Mouse (Mus musculus): ENCODE measurements around the gene 7420426K07Rik. TPM values are rescaled to one million over a fixed set of nuclear protein-coding genes. Genes with fewer than 3 reads are reported as not detected.

The 7420426K07Rik gene
- total RNA-seq (2021), result not detected
- long read RNA-seq, experiment 1, result 0 reads
- long read RNA-seq, experiment 2, result 0 reads

DNA sequence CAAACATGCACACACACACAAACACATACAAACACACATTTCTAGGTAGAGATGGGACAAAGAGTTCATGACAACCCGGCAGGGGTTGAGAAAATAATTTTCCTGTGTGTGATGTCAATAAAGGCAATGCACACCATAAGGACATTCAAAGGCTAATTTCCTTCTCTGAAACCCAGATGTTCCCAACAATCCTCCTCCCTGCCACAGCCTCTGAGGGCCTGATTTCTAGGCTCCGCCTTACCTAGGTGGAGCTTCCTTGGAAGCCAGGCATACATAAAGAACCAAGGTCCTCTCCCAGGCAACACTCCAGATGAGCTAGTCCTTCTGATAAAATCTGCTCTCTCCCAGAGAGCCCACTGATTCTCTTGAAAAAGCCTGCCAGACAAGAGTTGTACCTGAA lies at the start of gene 7420426K07Rik:
Gene 7420426K07Rik (plus strand): TSS at position 301 of the 400 bp plus-strand sequence.
- intact Hi-C loops (cut with DNase I), result no loop called here

GRCm38 (mm10) chr9:98856210-98856609 lies 46.7 kb upstream of the 7420426K07Rik start, which contains the start of gene Prr23a2:
Gene Prr23a2, plus strand, starts transcription at chr9:98856494.
- intact Hi-C loops (cut with DNase I), result no loop called here
- DNase-seq (ENCODE audit: low spot score in 2 of 2), result no peak

More for the DNA sequence above, at the start of gene 7420426K07Rik:
- DNase-seq (ENCODE audit: low spot score in 2 of 2), result no peak

- intact Hi-C loops (cut with DNase I), result no loop called here
- no peak for DNase-seq (ENCODE audit: low spot score in 2 of 2)
These were observed 39.5 kb upstream of the 7420426K07Rik start for GRCm38 (mm10) chr9:98863463-98863862.

DNA sequence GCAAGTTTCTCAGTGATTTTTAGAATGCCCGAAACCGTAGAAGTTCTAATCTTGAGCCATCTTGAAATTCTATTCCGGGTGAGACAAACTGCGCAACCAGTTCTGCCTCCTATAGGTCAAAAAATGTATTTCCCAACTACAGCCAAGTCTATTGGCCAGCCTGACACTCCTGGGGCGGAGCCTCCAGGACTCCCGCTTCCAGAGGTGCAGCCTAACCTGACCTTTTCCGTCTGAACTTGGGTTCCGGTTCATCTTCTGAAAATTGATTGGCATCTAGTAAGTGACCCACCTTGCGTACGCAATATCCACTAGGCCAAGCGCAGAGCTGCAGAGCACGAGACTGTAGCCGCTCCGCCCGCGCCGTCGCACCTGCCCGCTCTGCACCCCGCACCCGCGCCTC lies 38.3 kb upstream of the 7420426K07Rik start, which contains the start of gene Prr23a3:
Gene Prr23a3 (plus strand): TSS at position 197 of the 400 bp plus-strand sequence.
- intact Hi-C loops (cut with DNase I), result no loop called here
- no peak for DNase-seq (ENCODE audit: low spot score in 2 of 2)

DNA sequence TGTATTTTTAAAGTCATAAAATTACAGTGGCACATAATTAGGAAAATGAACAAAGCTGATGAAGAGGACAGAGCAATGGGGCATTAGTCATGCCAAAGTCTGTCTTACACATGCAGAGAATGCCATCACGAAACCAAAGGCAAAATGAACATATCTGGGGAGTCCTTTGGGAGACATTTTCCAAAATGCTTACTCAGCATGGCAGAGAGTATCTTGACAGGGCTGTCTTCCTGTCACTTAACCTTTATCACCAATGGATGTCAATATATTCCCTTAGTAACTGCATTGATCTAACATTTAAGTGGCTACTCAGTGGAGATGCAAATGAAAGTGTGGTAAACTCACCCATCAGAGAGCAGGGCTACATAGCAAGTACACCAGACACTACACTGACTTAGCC lies 1.4 kb upstream of the 7420426K07Rik start:
- intact Hi-C loops (cut with DNase I), result no loop called here
- DNase-seq (ENCODE audit: low spot score in 2 of 2), result no peak

DNA sequence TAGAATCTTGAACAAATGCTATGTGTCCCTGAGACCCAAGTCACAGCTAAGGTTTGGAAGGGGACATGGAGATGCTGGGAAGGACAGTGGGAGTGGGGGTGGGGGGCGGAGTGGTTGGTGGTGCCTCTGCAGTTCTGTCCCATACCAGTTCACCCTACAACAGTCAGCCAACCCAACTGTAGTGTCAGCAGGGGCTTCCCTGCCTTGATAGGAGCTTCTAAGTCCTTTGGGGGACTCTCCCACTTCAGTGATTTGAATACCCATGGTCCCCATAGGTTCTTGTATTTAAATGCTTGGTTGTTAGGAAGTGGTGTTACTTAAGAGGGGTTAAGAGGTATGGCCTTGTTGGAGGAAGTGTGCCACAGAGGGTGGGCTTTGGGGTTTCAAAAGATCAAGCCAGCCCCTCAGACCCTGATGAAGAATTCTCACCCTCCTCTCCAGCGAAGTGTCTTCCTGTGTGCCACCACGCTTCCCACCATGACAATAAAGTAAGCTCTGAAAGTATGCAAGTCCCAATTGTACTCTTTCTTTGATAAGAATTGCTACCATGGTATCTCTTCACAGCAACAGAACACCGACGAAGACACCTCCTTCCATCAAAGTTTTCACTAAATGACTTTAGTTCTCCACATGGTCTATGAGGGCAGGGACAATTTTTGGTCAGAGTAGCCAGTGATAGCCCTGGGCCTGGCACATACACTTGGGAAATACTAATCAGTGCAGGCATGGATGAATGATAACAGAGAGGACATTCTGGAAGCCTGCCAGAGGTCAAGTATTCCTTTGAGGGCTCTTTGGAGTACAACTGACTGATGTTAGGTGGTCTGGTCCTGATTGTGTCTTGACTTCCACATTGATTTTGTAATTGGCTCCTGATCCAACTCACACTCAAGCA lies 18.0 kb downstream of the 7420426K07Rik start:
- no peak for DNase-seq (ENCODE audit: low spot score in 2 of 2)
- intact Hi-C loops (cut with DNase I), result no loop called here

DNA sequence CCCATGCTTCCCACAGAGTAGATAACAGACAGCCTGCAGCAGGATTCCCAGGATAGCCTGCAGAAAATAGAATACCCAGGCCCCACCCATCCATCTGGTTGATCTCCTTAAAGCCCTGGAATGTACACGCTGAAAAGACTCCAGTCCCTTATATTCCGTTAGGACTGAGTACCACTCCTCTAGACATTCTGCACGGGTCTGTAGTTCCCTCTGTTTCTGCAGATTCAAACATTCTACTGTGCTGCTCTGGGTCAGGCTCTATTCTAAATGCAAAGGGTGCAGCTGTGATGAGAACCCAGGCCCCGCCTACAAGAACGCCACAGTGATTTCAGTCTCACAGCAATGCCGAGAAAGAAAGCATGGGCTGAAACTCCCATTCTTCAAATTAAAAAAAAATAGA lies 20.2 kb downstream of the 7420426K07Rik start:
- peak; percentile 16 to 42 for DNase-seq (ENCODE audit: low spot score in 2 of 2)
- intact Hi-C loops (cut with DNase I), result no loop called here

DNA sequence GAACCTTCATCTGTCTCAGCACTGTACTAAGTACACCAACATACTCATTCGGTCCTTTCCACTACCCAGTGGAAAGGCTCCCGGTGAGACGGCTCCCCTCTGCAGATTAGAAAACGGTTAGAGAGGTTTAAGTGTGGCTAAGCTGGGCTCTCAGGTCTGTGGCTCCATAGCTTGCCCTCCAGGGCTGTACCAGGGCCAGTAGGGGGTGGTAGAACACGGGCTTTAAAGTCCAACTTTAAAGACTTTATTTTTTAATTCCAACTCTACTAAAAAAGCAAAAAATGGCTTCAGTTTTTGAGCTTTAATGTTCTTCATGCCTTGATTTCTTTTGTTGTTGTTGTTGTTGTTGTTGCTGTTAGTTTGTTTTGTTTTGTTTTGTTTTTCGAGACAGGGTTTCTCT lies 21.3 kb downstream of the 7420426K07Rik start:
- intact Hi-C loops (cut with DNase I), result no loop called here

GRCm38 (mm10) chr9:98929496-98929895 lies 26.6 kb downstream of the 7420426K07Rik start:
- intact Hi-C loops (cut with DNase I), result no loop called here
- DNase-seq (ENCODE audit: low spot score in 2 of 2), result no peak

More for the DNA sequence above, 21.3 kb downstream of the 7420426K07Rik start:
- DNase-seq (ENCODE audit: low spot score in 2 of 2), result no peak

GRCm38 (mm10) chr9:98932931-98933330 lies 30.0 kb downstream of the 7420426K07Rik start:
- DNase-seq (ENCODE audit: low spot score in 2 of 2), result no peak
- intact Hi-C loops (cut with DNase I), result no loop called here

- intact Hi-C loops (cut with DNase I), result loop anchor here (5.0 kb wide), 1 partner anchor 288 kb away; no protein-coding TSS in a partner anchor
- no peak for DNase-seq (ENCODE audit: low spot score in 2 of 2)
These were observed 32.4 kb downstream of the 7420426K07Rik start for GRCm38 (mm10) chr9:98935190-98935909.

GRCm38 (mm10) chr9:98939290-98939689 lies 36.4 kb downstream of the 7420426K07Rik start:
- intact Hi-C loops (cut with DNase I), result loop anchor here (5.0 kb wide), 1 partner anchor 292 kb away; no protein-coding TSS in a partner anchor
- no peak for DNase-seq (ENCODE audit: low spot score in 2 of 2)

DNA sequence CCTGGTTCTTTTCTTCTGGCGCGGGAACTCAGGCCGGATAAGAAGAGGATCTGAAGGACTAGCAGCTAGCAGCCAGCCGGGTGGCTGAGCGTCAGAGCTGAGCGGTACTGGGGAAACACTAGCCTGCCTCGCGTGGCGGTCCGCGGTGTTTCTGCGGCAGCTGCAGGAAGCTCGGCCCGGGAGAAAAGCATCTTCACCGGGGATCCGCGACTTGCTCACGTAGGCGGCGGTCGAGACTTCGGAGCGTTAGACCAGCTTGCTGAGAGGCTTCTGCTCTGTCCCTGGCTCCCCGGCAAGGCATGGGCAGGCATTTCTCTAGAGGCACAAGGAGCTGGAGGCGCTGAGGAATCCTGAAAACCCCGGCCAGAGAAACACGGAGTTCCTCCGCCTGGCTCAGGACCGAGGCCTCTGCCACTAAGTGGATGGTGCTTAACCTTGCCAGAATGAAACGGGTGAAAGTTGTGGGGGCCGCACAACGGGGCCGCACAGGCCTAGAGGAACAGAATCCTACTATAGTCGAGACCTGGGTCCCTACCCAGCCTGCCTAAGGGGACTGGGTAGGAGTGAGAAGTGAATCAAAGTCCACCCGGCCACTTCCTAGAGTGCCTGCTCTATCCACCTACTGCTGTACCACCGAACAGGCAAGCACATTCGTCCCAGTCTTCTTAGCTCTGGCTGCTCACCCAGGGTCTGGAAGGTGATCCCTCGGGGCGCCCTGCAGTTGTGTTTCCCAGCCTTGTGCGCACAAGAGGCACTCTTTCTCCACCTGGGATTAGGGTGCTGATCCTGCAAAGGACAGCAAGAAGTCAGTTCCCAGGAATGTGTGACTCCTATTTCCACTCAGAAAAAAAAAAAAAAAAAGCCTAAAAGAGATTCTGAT lies 49.5 kb downstream of the 7420426K07Rik start:
- intact Hi-C loops (cut with DNase I), result loop anchor here (10.0 kb wide), 1 partner anchor 338 kb away; no protein-coding TSS in a partner anchor
- DNase-seq (ENCODE audit: low spot score in 2 of 2), result peak; percentile 30 to 58

DNA sequence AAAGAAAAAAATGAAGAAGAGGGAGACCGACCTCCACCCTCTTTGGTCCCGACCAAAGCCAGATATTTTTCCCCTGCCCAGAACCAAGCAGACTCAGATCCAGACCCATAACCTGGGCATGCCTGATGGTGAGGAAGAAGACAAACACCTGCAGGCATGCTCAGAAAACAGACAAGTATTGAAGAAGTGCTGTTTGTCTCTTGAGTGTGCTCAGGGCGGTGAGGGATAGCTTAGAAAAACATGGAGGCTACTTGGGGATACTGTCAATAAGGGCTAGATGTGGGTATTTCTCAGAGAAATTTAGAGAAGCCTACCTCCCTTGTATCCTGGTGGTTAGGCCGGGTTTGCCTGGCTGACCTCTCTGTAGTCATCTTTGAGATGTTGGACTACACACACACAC lies 50.4 kb downstream of the 7420426K07Rik start:
- no peak for DNase-seq (ENCODE audit: low spot score in 2 of 2)
- intact Hi-C loops (cut with DNase I), result loop anchor here (10.0 kb wide), 1 partner anchor 338 kb away; no protein-coding TSS in a partner anchor

DNA sequence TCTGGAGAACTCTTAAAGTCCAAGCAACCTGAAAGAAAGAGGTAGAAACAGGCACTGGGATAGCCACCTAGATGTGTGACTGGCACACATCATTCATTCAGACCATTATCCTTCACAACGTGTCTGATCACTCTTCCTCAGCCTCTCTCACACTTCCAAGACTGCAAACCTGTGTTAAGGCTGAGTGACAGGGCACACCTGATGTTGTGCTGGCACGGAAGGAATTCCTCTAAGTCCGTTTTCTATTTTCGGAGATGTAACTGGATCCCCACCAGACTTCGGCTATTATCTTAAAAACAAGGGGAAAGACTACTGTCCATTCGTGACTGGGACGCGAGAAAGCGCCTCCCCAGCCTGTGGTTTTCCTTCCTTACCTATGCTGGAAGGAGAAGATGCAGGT lies 50.9 kb downstream of the 7420426K07Rik start:
- intact Hi-C loops (cut with DNase I), result loop anchor here (10.0 kb wide), 1 partner anchor 339 kb away; no protein-coding TSS in a partner anchor
- no peak for DNase-seq (ENCODE audit: low spot score in 2 of 2)

Data from left cerebral cortex, postnatal 14 days (tissue).